Mouse (Mus musculus) urinary bladder, adult 18-20 months (tissue): Measurements from ENCODE around the gene Coch.
"Not testable (repeated sequence)": the region's sequence is repeated elsewhere in the genome, so short reads cannot be mapped to it uniquely, and the experiment has no call there.

ENCODE experiments used
- DNase-seq, 2 experiments: peaks; one replicate each; pipeline ENCODE4 v3.0.0; 2022; ENCODE audit warnings: low spot score in 2 of 2, mixed read lengths in 2 of 2

The Coch gene

DNA sequence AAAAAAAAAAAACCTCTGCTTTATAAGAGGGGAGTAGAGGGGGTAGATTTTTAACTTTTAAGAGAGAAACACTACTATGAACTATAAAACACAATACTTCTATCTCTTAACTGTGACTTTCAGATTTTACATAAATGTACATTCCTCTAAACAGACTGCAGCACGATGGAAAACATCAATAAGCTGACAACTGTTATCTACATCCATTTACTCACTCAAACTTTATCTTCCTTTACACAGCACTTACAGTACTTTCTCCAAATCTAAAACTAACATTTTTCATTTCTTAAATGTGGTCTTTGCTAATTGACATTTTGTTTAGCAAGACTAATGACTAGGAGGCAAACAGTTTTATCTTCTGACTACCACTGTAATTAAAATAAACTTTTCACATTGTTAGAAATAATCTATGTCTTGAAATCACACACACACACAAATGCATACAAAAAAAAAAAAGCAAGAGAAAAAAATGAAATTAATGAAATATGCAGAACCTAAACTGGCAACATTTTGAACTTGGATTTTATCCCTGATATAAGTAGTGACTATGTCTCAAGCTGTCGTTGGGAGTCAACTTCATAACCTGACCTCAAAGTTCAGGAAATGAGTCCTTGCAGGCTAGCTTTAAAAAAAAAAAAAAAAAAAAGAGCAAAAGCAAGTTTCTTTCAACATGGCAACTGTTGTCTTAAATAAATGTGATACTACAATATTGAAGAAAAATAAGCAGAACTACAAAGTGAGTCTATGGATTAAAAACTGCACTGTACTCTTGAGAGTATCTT lies 43.7 kb downstream of the Coch start:
- no peak for DNase-seq

- no peak for DNase-seq
Observed at GRCm38 (mm10) chr12:51641871-51642270, 48.7 kb downstream of the Coch start.

- DNase-seq = not testable (repeated sequence)
Observed at GRCm38 (mm10) chr12:51649401-51649800, 56.3 kb downstream of the Coch start.
